Mouse (Mus musculus) gastrocnemius, postnatal 4 days (tissue): ENCODE measurements around the gene H2-M5. TPM values are rescaled to one million over a fixed set of nuclear protein-coding genes. Genes with fewer than 3 reads are reported as not detected.

Experiments
- DNase-seq, 2 experiments: peaks; one replicate each; pipeline ENCODE4 v3.0.0; 2021 to 2022; ENCODE audit warnings: low spot score in 2 of 2, mixed read lengths in 2 of 2
- total RNA-seq, 2 experiments: library from RNA; stranded (reverse); gene quantifications; 2 replicates each; pipeline ENCODE4 v1.2.3; 2021

H2-M5 gene
- total RNA-seq, 2 experiments from 2014 or later, result 0.23 to 0.25 TPM

- peak; percentile 84 to 94 for DNase-seq
Measured at GRCm38 (mm10) chr17:36950981-36951947, 38.1 kb downstream of the H2-M5 start, which contains the start of gene Ppp1r11. Ppp1r11 (minus strand) TSS chr17:36951741.

- no peak for DNase-seq
Measured at GRCm38 (mm10) chr17:36949265-36949664, 40.1 kb downstream of the H2-M5 start.

GRCm38 (mm10) chr17:36948286-36948685 lies 41.1 kb downstream of the H2-M5 start:
- DNase-seq, result no peak

- DNase-seq, result peak in 1 of 2 experiments; percentile 23
Measured at GRCm38 (mm10) chr17:36947051-36947819, 42.1 kb downstream of the H2-M5 start.

GRCm38 (mm10) chr17:36944121-36944775 lies 45.1 kb downstream of the H2-M5 start:
- no peak for DNase-seq

GRCm38 (mm10) chr17:36943691-36944090 lies 45.6 kb downstream of the H2-M5 start:
- no peak for DNase-seq

GRCm38 (mm10) chr17:36942791-36943471 lies 46.4 kb downstream of the H2-M5 start, which contains the start of gene Rnf39:
Rnf39 (plus strand) TSS chr17:36942918.
- DNase-seq, result no peak

GRCm38 (mm10) chr17:36942391-36942790 lies 46.9 kb downstream of the H2-M5 start:
- DNase-seq, result peak in 1 of 2 experiments; percentile 26

GRCm38 (mm10) chr17:36938056-36938455 lies 51.3 kb downstream of the H2-M5 start:
- no peak for DNase-seq

Other genes with a start within 250 kb of the H2-M5 start
- gene H2-M10.5, start 216.6 kb downstream of the H2-M5 start, total RNA-seq, result not detected
- not detected for gene H2-M10.6, start 177.4 kb downstream of the H2-M5 start, total RNA-seq
- 10 to 100 TPM; 24.3 to 25.6 TPM for gene Trim26, start 152.4 kb downstream of the H2-M5 start, total RNA-seq
- gene Trim15, start 122.3 kb downstream of the H2-M5 start, total RNA-seq, result not detected
- under 1 TPM; 0.20 to 0.80 TPM for gene Trim10, start 120.0 kb downstream of the H2-M5 start, total RNA-seq
- not detected for gene Trim40, start 99.4 kb downstream of the H2-M5 start, total RNA-seq
- gene Trim31, start 91.4 kb downstream of the H2-M5 start, total RNA-seq, result not detected
- gene Rnf39, start 46.6 kb downstream of the H2-M5 start, total RNA-seq, result under 1 TPM in 1 of 2 experiments, not detected in 1; 0.29 TPM
- 10 to 100 TPM; 66.6 to 72.8 TPM for gene Ppp1r11, start 37.8 kb downstream of the H2-M5 start, total RNA-seq
- 10 to 100 TPM; 29.2 to 32.9 TPM for gene Znrd1, start 31.0 kb downstream of the H2-M5 start, total RNA-seq
- 1 to 10 TPM; 7.1 to 9.2 TPM for gene Znrd1as, start 30.9 kb downstream of the H2-M5 start, total RNA-seq
- gene 2410137M14Rik, start 8.3 kb downstream of the H2-M5 start, total RNA-seq, result not detected
- gene Zfp57, start 11.6 kb upstream of the H2-M5 start, total RNA-seq, result 10 to 100 TPM in 1 of 2 experiments, 1 to 10 TPM in 1; 8.7 to 10.1 TPM
- gene Mog, start 33.9 kb upstream of the H2-M5 start, total RNA-seq, result not detected
- 10 to 100 TPM; 24.2 to 25.4 TPM for gene Gabbr1, start 56.4 kb upstream of the H2-M5 start, total RNA-seq
- gene Olfr90, start 99.0 kb upstream of the H2-M5 start, total RNA-seq, result not detected
- not detected for gene Olfr91, start 108.7 kb upstream of the H2-M5 start, total RNA-seq
- not detected for gene Olfr92, start 130.6 kb upstream of the H2-M5 start, total RNA-seq
- not detected for gene Olfr93, start 172.0 kb upstream of the H2-M5 start, total RNA-seq
- not detected for gene Ubd, start 204.4 kb upstream of the H2-M5 start, total RNA-seq
- gene Olfr94, start 211.5 kb upstream of the H2-M5 start, total RNA-seq, result not detected
- gene Olfr95, start 223.6 kb upstream of the H2-M5 start, total RNA-seq, result not detected
- not detected for gene Olfr96, start 230.6 kb upstream of the H2-M5 start, total RNA-seq
- not detected for gene Olfr97, start 247.8 kb upstream of the H2-M5 start, total RNA-seq